Mouse (Mus musculus): Measurements from ENCODE around the gene Tbc1d22b. TPM values are rescaled to one million over a fixed set of nuclear protein-coding genes. Genes with fewer than 3 reads are reported as not detected.

Tbc1d22b gene
- polyA plus RNA-seq, 1 experiment from 2014 or later: 27.7 TPM

- Histone ChIP-seq H3K36me3 (ENCODE audit: control insufficient read depth, insufficient read depth, low read length) (no peaks in the 10 kb centered on the region), H3K27ac (replicated peaks; ENCODE audit: low read depth, low read length) (no peak overlapping the region), H3K4me3 (replicated peaks; ENCODE audit: low read depth, low read length) (no peak overlapping the region), H3K9me3 (ENCODE audit: control insufficient read depth, low read length) (no peaks in the 10 kb centered on the region), H3K4me1 (ENCODE audit: control insufficient read depth, insufficient read depth, low read length) (no peaks in the 10 kb centered on the region), H3K9ac (replicated peaks; ENCODE audit: low read length) (no peak overlapping the region), H3K4me2 (ENCODE audit: low read length) (no peak overlapping the region), H3K27me3 (ENCODE audit: control insufficient read depth, insufficient read depth, low read length) (no peaks in the 10 kb centered on the region)
- WGBS: 52% methylated on average over 10 of the region's 10 CpGs
- DNase-seq (peak; percentile 50), ATAC-seq (ENCODE audit: low FRiP score, low TSS enrichment) (no peak)
Observed at GRCm38 (mm10) chr17:29531757-29532384, 17.7 kb upstream of the Tbc1d22b start.

DNA sequence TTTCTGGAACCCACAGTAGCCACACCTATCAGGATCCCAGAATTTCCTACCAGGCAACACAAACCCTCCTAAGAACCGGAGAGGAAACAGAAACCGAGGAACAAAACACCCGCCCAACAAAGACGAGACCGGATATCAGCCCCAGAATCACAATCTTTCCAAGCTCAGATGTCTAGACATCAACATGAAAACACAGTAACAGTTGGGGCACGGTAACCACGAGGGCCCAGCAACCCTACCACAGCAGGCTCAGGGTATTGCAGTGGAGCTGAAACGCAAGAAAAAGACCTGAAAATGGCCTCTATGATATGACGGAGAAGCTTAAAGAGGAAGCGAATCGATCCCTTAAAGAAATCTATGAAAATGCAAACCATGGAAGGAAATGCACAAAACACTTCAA lies 15.7 kb upstream of the Tbc1d22b start:
- Histone ChIP-seq H3K27ac (replicated peaks; ENCODE audit: low read depth, low read length) (no peak overlapping the region), H3K27me3 (ENCODE audit: control insufficient read depth, insufficient read depth, low read length) (no peaks in the 10 kb centered on the region), H3K4me2 (ENCODE audit: low read length) (no peak overlapping the region), H3K9me3 (ENCODE audit: control insufficient read depth, low read length) (no peaks in the 10 kb centered on the region), H3K4me3 (replicated peaks; ENCODE audit: low read depth, low read length) (no peak overlapping the region), H3K4me1 (ENCODE audit: control insufficient read depth, insufficient read depth, low read length) (no peaks in the 10 kb centered on the region), H3K9ac (replicated peaks; ENCODE audit: low read length) (no peak overlapping the region), H3K36me3 (ENCODE audit: control insufficient read depth, insufficient read depth, low read length) (no peaks in the 10 kb centered on the region)
- DNase-seq (no peak), ATAC-seq (ENCODE audit: low FRiP score, low TSS enrichment) (no peak)
- WGBS: 94% methylated on average over 11 of the region's 11 CpGs

DNA sequence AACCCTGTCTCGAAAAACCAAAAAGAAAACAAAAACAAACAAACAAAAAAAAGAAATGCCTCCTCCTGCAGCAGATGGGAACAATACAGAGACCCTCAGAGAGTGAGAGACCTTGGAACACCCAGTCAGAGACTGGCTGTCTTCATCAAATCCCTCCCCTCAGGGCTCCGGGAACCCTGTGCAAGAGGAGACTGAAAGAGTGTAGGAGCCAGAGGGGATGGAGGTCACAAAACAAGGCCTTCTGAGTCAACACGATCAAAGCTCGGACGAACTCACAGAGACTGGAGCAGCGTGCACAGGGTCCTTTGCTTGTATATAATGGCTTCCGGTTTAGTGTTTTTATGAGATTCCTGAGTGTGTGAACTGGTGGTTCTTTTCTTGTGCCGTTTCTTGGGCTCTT lies 9.2 kb upstream of the Tbc1d22b start:
- DNase-seq: no peak
- H3K36me3 ChIP-seq (ENCODE audit: control insufficient read depth, insufficient read depth, low read length): no peaks in the 10 kb centered on the region
- H3K4me2 ChIP-seq (ENCODE audit: low read length): no peak overlapping the region
- no peak overlapping the region for H3K27ac ChIP-seq (replicated peaks; ENCODE audit: low read depth, low read length)
- no peaks in the 10 kb centered on the region for H3K4me1 ChIP-seq (ENCODE audit: control insufficient read depth, insufficient read depth, low read length)
- H3K9me3 ChIP-seq (ENCODE audit: control insufficient read depth, low read length): no peaks in the 10 kb centered on the region
- no peak overlapping the region for H3K9ac ChIP-seq (replicated peaks; ENCODE audit: low read length)
- H3K27me3 ChIP-seq (ENCODE audit: control insufficient read depth, insufficient read depth, low read length): no peaks in the 10 kb centered on the region
- WGBS: 90% methylated on average over 8 of the region's 8 CpGs
- no peak for ATAC-seq (ENCODE audit: low FRiP score, low TSS enrichment)
- H3K4me3 ChIP-seq (replicated peaks; ENCODE audit: low read depth, low read length): no peak overlapping the region

- no peak for ATAC-seq (ENCODE audit: low FRiP score, low TSS enrichment)
- no peak overlapping the region for H3K4me2 ChIP-seq (ENCODE audit: low read length)
- H3K27me3 ChIP-seq (ENCODE audit: control insufficient read depth, insufficient read depth, low read length): no peaks in the 10 kb centered on the region
- 77% methylated on average over 14 of the region's 14 CpGs for WGBS
- no peak overlapping the region for H3K4me3 ChIP-seq (replicated peaks; ENCODE audit: low read depth, low read length)
- H3K27ac ChIP-seq (replicated peaks; ENCODE audit: low read depth, low read length): no peak overlapping the region
- no peak overlapping the region for H3K9ac ChIP-seq (replicated peaks; ENCODE audit: low read length)
- H3K9me3 ChIP-seq (ENCODE audit: control insufficient read depth, low read length): no peaks in the 10 kb centered on the region
- DNase-seq: peak; percentile 37
- no peaks in the 10 kb centered on the region for H3K4me1 ChIP-seq (ENCODE audit: control insufficient read depth, insufficient read depth, low read length)
- no peaks in the 10 kb centered on the region for H3K36me3 ChIP-seq (ENCODE audit: control insufficient read depth, insufficient read depth, low read length)
Observed at GRCm38 (mm10) chr17:29541419-29541818, 8.2 kb upstream of the Tbc1d22b start.

- DNase-seq: no peak
- Histone ChIP-seq H3K4me1 (ENCODE audit: control insufficient read depth, insufficient read depth, low read length) (no peaks in the 10 kb centered on the region), H3K4me2 (ENCODE audit: low read length) (no peak overlapping the region), H3K27me3 (ENCODE audit: control insufficient read depth, insufficient read depth, low read length) (no peaks in the 10 kb centered on the region), H3K27ac (replicated peaks; ENCODE audit: low read depth, low read length) (no peak overlapping the region), H3K9ac (replicated peaks; ENCODE audit: low read length) (no peak overlapping the region), H3K9me3 (ENCODE audit: control insufficient read depth, low read length) (no peaks in the 10 kb centered on the region), H3K4me3 (replicated peaks; ENCODE audit: low read depth, low read length) (no peak overlapping the region), H3K36me3 (ENCODE audit: control insufficient read depth, insufficient read depth, low read length) (no peaks in the 10 kb centered on the region)
- 90% methylated on average over 19 of the region's 19 CpGs for WGBS
- no peak for ATAC-seq (ENCODE audit: low FRiP score, low TSS enrichment)
Observed at GRCm38 (mm10) chr17:29542831-29543690, 6.5 kb upstream of the Tbc1d22b start.

DNA sequence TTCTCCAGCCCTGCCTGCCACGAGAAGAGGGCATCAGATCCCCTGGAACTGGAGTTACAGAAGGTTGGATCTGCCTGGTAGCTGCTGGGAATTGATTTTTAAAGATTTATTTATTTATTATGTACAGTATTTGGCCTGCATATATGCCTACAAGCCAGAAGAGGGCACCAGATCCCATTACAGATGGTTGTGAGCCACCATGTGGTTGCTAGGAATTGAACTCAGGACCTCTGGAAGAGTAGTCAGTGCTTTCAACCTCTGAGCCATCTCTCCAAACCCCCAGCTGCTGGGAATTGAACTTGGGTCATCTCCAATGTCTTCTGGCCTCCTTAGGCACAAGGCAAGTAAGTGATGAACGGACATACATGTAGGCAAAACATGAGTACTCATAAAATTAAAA lies 5.5 kb upstream of the Tbc1d22b start:
- H3K27me3 ChIP-seq (ENCODE audit: control insufficient read depth, insufficient read depth, low read length): no peaks in the 10 kb centered on the region
- H3K4me3 ChIP-seq (replicated peaks; ENCODE audit: low read depth, low read length): no peak overlapping the region
- WGBS: 74% methylated on average over 2 of the region's 2 CpGs
- no peaks in the 10 kb centered on the region for H3K36me3 ChIP-seq (ENCODE audit: control insufficient read depth, insufficient read depth, low read length)
- H3K9ac ChIP-seq (replicated peaks; ENCODE audit: low read length): no peak overlapping the region
- H3K4me2 ChIP-seq (ENCODE audit: low read length): no peak overlapping the region
- H3K9me3 ChIP-seq (ENCODE audit: control insufficient read depth, low read length): no peaks in the 10 kb centered on the region
- H3K4me1 ChIP-seq (ENCODE audit: control insufficient read depth, insufficient read depth, low read length): no peaks in the 10 kb centered on the region
- DNase-seq (no peak), ATAC-seq (ENCODE audit: low FRiP score, low TSS enrichment) (no peak)
- no peak overlapping the region for H3K27ac ChIP-seq (replicated peaks; ENCODE audit: low read depth, low read length)

DNA sequence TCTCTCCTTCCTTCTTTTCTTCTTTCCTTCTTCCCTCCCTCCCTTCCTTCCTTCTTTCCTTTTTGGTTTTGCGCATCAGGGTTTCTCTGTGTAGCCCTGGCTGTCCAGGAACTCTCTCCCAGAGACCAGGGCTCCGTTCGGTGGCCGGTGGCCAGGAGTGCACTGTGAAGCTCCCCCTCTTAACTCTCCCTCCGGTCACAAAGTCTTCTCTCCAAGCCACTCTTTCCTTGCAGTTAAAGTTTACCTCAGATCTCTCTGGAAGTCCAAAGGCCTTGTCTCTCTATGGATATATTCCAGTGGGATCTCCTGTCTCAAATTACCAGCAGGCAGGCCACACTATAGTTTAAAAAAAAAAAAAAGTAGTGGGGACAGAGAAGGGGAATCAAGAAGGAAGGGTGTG lies 4.3 kb upstream of the Tbc1d22b start:
- DNase-seq: no peak
- Histone ChIP-seq H3K36me3 (ENCODE audit: control insufficient read depth, insufficient read depth, low read length) (no peaks in the 10 kb centered on the region), H3K27me3 (ENCODE audit: control insufficient read depth, insufficient read depth, low read length) (no peaks in the 10 kb centered on the region), H3K9ac (replicated peaks; ENCODE audit: low read length) (no peak overlapping the region), H3K4me3 (replicated peaks; ENCODE audit: low read depth, low read length) (no peak overlapping the region), H3K4me2 (ENCODE audit: low read length) (no peak overlapping the region), H3K4me1 (ENCODE audit: control insufficient read depth, insufficient read depth, low read length) (peaks cover 2% of the 10 kb centered on the region; the same call in 1 of the 2 replicates), H3K27ac (replicated peaks; ENCODE audit: low read depth, low read length) (no peak overlapping the region), H3K9me3 (ENCODE audit: control insufficient read depth, low read length) (no peaks in the 10 kb centered on the region)
- ATAC-seq (ENCODE audit: low FRiP score, low TSS enrichment): no peak
- 94% methylated on average over 5 of the region's 5 CpGs for WGBS

DNA sequence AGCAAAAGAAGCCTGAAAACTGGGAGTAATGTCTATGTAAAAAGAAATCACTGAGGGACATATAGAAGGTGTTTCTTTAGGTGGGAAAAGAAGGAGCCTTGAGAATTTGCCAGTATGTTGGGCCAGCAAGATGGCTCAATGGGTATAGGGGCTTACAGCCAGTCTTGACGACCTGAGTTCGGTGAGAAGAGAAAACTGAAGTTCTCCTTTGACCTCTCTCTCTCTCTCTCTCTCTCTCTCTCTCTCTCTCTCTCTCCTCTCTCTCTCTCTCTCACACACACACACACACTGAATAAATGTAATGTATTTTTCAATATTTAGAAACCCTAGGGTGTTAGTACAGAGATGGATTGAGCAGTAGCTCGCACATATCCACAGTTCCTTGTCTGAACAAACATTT lies 1.1 kb upstream of the Tbc1d22b start:
- no peaks in the 10 kb centered on the region for H3K36me3 ChIP-seq (ENCODE audit: control insufficient read depth, insufficient read depth, low read length)
- H3K9ac ChIP-seq (replicated peaks; ENCODE audit: low read length): no peak overlapping the region
- WGBS: 68% methylated on average over 3 of the region's 3 CpGs
- no peaks in the 10 kb centered on the region for H3K27me3 ChIP-seq (ENCODE audit: control insufficient read depth, insufficient read depth, low read length)
- H3K27ac ChIP-seq (replicated peaks; ENCODE audit: low read depth, low read length): no peak overlapping the region
- no peak overlapping the region for H3K4me2 ChIP-seq (ENCODE audit: low read length)
- ATAC-seq (ENCODE audit: low FRiP score, low TSS enrichment) (no peak), DNase-seq (no peak)
- H3K9me3 ChIP-seq (ENCODE audit: control insufficient read depth, low read length): no peaks in the 10 kb centered on the region
- H3K4me3 ChIP-seq (replicated peaks; ENCODE audit: low read depth, low read length): no peak overlapping the region
- H3K4me1 ChIP-seq (ENCODE audit: control insufficient read depth, insufficient read depth, low read length): peaks cover 14% of the 10 kb centered on the region

GRCm38 (mm10) chr17:29548994-29549393 lies 591 bp upstream of the Tbc1d22b start:
- ATAC-seq (ENCODE audit: low FRiP score, low TSS enrichment): peak; percentile 49

More at GRCm38 (mm10) chr17:29548994-29549393, 591 bp upstream of the Tbc1d22b start:
- peak; percentile 7 for DNase-seq
- Histone ChIP-seq H3K4me3 (replicated peaks; ENCODE audit: low read depth, low read length) (no peak overlapping the region), H3K27ac (replicated peaks; ENCODE audit: low read depth, low read length) (no peak overlapping the region), H3K36me3 (ENCODE audit: control insufficient read depth, insufficient read depth, low read length) (no peaks in the 10 kb centered on the region), H3K4me2 (ENCODE audit: low read length) (peak overlapping the region; percentile 92), H3K4me1 (ENCODE audit: control insufficient read depth, insufficient read depth, low read length) (peaks cover 14% of the 10 kb centered on the region), H3K27me3 (ENCODE audit: control insufficient read depth, insufficient read depth, low read length) (no peaks in the 10 kb centered on the region), H3K9me3 (ENCODE audit: control insufficient read depth, low read length) (no peaks in the 10 kb centered on the region), H3K9ac (replicated peaks; ENCODE audit: low read length) (no peak overlapping the region)
- WGBS: 53% methylated on average over 8 of the region's 8 CpGs

Measured in midbrain, embryonic 14.5 days (tissue).